Mouse (Mus musculus): Measurements from ENCODE around the gene Sept11.

- TF ChIP-seq GATA1 (IDR thresholded peaks at IDR 0.05; ENCODE audit: low read length): no peak
- no peak for TF ChIP-seq TAL1 (IDR thresholded peaks at IDR 0.05; ENCODE audit: low read length)
Observed at GRCm38 (mm10) chr5:93143360-93144091, 50.3 kb downstream of the Sept11 start.

All from erythroblast, embryonic 14.5 days (primary cell).